Mouse (Mus musculus): Measurements from ENCODE around the gene 1810043G02Rik.
"Not testable (repeated sequence)": the region's sequence is repeated elsewhere in the genome, so short reads cannot be mapped to it uniquely, and the experiment has no call there.

1810043G02Rik gene

DNA sequence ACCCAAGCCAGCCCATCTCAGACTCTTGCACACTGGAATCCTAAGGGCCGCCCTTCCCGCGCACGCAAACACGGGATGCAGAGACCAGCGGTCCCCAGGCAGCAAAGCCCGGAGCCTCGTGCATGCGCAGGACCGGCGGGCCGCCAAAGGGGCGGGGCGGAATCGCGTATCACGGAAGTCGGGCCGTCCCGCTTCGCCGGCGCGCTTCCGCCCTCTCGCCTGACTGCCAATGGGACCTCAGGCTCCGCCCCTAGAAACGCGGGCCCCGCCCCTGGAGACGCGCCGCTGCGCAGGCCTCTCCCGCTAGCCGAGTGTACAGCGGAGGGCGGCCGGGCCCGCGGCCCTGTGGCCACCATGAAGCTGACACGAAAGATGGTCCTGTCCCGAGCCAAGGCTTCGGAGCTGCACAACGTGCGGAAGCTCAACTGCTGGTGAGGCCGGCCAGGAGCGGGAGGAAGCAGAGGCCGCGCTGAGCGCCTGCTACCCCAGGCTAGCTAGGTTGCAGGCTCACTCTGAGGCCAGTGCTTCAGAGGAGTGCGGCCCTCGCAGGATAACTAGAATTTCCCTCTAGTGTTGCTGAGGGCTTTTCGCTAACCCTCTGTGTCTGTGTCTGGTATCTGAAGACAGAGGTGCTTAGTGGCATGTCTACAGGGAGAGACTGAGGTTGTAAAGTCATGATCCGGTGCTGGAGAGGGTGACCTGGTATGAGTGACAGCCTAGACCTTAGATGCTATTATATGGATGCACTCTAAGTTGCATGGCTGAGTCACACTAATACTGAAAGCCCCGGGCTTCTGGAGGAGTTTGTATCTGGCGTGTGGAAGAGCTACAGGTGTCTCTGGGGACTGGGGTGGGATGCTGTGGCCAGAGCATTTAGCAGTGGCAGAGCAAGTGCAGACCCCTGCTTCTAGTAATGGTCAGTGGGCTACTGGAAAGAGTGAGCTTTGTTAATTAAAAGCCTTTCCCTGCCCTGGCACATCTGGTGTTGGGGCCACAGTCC, at the start of gene 1810043G02Rik:
TSS of gene 1810043G02Rik (plus strand) at position 174 of the 1,000 bp plus-strand sequence.
- DNase-seq = peak; percentile 99

DNA sequence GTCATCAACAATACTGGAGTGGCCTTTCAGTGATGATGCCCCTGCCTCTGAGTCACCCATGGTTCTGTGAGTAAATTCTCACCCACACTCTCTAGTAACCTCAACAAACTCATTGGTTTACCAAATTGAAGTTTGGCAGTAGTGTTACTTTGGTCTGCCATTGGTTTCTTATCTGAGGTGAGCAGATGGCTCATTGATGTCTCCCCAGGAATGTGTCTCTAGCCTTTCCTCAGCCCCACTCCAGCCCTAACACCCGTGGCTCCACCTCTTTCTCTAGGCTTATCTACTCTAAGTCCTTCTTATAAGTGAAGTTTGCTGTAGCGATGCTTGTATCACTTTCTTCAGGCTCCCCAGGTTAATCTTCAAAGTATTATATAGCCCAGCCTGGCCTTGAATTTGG, 38.6 kb upstream of the 1810043G02Rik start:
- no peak for DNase-seq

DNA sequence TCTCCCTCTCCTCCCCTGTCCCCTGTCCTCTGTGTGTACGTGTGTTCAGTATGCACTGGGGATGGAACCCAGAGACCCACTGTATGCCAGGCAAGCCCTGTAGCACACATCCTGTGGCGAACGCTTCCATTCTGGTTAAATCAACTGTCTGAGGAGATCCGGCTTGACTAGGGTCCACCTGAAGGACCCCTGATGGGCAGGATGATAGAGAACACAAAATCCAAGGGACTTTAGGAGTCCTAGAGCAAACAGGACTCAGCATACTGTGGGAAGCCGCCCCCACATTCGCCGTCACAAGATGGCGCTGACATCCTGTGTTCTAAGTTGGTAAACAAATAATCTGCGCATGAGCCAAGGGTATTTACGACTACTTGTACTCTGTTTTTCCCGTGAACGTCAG, 27.9 kb upstream of the 1810043G02Rik start:
- DNase-seq = not testable (repeated sequence)

DNA sequence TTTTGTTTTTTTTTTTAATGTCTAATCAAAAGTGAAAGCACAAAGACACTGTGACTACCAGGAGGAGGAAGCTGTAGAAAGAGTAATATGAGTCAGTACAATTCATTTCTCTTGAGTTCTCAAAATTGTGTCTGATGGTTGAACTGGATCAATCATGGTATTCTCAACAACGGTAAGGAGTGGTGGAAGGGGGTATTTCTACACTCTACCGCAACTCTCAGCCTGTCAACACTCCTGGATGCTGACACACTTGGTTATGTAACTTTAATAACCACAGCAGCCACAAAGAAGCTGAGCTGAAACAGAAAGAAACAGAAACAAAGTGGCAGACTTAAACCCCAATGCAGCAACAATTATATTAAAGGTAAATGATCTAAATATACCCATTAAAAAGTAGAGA, 15.6 kb upstream of the 1810043G02Rik start:
- no peak for DNase-seq

DNA sequence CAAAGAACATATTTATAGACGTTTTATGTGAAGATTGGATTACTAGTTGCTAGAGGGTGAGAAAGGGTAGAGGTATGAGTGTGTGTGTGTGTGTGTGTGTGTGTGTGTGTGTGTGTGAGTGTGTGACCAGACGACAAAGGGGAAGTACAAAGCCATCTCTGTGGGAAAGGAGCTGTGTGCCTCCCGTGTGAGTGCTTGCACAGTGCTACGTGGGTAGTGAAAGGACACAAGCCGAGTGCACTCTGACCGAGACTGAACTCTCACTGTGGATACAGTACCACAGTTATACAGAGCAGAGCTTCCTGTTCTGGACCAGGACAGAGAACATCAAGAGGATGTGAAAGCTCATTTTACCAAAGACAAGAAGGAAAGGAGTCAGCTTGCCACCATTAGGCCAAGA, 14.4 kb upstream of the 1810043G02Rik start:
- no peak for DNase-seq

DNA sequence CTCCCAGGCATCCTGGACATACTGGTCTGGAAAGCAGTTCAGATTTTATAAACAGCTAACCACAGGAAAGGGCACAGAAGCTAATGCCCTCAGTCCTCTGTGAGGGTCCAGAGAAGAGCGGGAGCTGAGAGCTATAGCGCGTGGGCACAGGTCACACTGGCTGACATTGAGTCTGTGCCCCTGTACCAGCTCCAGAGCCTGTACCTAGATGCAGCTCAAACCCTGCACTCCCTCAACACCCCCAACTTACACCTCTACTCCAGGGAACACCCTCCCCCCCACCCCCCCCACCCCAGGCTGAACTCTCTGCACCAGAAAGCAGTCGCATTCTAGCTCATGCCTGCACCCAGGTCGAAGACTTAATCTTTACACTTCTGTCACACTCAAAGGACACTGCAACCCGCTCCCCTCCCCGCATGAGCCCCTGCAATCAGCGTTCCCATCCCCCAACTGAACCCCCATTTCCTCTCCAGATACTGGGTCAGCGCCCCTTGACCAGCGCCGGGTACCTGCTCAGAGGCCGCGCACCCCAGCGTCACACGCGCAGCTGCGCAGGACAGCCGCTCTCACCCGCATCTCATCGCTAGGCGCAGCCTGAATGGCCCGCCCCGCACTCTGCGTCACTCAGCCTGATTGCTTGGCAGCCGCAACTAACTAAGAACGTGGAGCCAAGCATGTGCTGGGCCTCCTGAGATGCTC, 8.9 kb upstream of the 1810043G02Rik start:
- DNase-seq = peak; percentile 82

DNA sequence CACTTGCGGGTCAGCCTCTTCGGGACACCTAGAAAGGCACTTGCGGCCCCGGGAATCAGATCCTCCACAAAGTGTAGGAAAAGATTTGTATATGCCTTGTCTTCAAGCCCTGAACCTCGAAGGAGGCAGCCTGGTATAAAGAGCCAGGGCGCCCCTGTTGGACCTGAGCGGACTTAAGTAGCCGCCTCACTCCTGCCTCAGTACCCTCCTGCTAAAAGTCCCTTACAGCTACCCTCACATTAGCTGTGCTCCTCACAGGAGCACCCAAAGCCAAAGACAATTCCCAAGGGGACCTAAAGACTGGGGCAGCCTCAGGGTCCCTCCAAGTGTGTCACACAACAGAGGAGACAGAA, 8.4 kb upstream of the 1810043G02Rik start:
- no peak for DNase-seq

DNA sequence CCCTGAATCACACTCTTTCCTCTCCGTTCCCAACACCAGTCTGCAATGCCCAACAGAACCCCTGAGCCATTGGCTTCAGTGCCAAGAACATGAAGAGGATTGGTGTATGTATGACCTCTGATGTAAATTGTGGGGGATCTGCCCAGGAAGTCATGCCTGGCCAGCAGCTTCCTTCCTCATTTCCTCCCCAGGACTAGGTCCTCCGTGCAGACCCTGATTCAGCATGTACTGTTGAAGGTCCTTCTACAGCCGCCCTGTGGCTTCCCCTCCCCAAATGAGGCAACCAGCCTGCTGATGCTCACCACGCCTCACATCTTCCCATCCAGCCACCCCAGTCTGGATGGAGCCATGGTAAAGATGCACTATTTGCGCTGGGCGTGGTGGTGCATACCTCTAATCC, 7.8 kb upstream of the 1810043G02Rik start, which contains the start of gene Trpm2:
TSS of gene Trpm2 (minus strand) at position 83 of the 400 bp plus-strand sequence.
- DNase-seq = no peak

DNA sequence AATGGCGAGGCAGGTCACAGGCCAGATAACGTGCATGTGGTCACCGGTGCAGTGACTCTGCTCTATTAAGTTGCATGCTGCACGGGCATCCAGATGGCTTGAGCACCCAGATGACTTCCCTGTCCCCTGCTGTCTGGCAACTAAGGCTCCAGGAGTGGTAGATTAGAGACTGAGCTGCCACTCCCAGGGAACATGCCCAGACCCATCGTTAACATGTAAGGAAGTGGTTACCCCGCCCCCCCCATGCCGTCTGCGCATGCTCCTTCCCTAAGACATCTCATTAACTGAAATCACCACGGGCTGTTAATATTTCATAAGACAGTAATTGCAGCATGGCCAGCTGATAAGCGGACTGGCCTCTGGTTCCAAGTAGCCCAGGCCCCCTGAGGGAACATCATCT, 7.1 kb upstream of the 1810043G02Rik start:
- DNase-seq = no peak

DNA sequence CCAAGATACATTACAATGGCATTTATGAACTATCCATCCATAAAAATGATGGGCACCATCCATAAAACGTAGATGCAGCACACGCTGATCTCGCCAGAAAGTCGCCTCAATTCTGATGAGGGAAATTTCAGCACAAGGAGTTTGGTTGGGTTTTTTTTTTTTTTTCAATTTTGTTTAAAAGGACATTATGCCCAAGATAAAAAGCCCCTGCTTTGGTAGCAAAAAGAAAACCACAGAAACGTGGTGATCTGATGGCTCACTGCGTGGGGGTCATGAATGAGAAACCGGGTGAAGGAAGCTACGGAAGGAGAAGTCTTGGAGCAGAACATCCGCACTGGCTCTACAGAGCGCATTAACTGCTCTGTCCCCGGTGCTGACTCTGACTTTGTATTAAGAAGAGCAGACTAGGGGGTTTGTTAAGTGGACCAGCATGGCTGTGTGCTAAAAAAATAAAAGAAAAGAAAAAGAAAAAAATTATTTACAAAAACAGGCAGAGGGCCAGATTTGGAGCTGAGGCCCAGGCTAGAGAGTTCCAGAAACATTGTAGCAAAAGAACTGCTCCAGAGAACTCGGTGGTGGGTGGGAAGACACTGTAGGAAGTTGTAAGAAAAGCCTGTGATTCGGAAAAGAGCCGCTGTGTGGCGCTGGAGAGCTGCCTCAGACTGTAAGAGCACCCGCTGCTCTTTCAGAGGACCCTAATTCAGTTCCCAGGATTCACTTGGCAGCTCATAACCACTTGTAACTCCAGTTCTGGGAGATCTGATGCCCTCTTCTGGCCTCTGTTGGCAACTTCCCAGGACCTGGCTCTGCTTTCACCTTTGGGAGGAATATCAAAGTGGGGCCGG, 6.4 kb upstream of the 1810043G02Rik start:
- no peak for DNase-seq

DNA sequence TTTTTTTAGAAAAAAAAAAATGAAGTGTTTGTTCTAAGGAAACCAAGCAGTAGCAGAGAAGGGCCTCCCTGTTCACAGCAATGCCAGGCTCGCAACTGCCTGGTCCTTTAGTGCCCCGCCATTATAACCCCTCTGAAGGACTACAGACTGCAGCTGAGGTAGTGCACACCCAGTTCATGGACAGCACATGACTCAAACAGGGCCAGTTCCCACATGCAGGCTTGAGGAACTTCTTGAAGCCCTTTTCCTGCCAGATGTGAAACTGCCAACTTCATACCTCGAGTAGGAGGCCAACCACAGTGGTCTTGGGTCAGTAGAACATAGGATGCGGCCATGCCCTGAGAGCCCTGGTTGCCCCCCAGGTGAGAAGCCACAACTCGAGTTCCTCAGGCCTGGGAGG, 4.0 kb upstream of the 1810043G02Rik start:
- no peak for DNase-seq

DNA sequence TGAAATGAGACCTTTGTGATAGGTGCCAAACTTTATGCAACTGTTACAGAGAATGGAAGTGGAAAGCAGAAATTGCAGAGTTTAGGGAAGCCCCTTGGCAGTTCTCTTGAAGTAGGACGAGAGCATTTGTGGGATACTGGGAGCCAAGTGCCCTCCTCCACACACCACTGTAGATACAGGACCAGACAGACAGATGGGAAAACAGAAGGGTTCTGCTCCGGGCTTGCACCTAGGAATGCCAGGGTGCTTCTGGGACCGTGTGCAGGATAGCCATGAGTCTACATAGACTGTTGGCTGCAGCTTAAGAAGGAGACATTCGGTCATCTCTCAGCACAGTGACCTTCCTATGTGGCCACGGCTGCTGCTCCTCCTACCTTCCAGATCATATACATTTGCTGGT, 3.5 kb upstream of the 1810043G02Rik start:
- DNase-seq = peak; percentile 18

DNA sequence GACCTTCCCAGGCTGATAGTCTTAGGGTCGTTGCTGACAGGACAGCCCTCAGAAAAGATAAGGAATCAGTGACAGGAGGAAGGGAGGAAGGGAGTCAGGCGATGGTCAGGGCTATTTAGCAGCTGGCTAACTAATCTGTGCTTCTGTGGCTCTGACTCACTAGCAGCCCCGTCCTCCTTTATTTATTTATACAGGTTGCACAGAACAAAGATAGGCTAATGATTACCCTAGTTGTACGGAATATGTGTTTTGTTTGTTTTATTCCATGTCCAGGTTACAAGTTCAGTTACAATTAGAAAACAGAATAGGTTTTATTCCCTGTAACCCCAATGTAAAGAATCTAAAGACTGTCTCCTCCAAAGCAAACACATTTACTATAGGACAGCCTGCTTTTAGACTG, 2.7 kb upstream of the 1810043G02Rik start:
- no peak for DNase-seq

DNA sequence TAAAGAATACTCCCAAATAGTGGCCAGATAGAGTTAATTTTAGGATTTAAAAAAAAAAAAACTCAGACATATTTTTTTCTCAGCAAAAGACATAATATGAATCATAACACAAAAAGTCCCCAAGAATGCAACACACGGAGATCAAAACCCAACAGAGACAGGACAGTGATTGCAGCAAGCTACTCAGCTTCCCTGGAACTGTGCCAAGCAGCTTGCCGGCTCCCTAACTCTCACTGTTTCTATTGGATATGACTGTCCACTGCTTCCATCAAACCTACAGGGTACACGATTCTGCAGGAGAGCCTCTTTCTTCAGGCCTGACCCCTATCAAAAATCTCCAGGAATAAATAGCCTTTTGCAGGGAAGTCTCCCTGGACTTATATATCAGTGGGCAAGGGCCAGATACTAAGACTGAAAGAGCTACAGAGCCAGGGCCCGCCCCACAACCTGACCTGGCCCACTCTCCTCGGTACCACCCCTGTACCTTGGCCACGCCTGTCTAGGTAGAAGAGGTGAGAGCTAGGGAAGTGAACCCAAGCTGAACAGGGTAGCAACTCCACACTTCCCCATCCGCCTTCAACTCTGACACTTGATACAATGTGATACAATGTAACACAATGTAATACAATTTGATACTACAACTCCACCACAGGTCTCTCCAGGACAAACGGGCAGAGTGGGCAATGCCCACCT, 1.7 kb upstream of the 1810043G02Rik start:
- peak; percentile 37 for DNase-seq

DNA sequence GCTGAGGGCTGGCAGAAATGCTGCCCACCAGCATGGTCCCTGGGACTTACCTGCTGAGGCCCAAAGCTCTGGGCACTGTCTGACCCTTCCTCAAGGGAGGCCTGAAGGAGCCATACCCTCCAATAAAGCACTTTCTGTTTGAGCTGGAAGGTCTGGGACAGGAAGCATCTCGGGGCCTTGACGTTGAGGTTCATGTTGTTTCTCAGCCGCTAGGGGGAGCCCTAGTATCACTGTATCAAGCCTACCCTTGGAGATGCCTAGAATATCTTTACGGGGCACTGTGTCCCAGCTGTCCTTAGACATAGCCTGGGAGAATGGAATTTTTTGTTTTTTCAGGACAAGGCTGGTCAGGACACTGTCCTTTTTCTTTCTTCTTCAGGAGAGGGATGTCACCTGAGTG, 6.3 kb downstream of the 1810043G02Rik start:
- DNase-seq = peak; percentile 57

DNA sequence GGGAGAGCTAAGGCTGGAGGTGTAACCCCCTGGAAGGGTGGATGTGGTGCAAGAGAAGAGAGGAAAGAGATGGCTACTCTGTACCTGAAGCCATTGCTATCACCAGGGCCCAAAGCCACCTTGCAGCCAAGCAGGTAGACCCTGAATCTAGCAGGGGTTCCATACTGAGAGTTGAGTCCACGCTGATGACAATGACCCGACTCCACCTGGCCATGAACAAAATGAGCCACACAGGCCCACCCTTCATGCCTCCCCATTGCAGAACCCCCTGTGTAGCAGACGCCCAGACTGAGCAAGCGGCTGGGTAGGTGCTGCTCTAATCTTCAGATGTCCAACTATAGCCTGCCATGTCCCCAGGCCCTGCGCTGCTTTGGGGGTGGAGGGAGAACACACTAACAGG, 7.5 kb downstream of the 1810043G02Rik start:
- no peak for DNase-seq

DNA sequence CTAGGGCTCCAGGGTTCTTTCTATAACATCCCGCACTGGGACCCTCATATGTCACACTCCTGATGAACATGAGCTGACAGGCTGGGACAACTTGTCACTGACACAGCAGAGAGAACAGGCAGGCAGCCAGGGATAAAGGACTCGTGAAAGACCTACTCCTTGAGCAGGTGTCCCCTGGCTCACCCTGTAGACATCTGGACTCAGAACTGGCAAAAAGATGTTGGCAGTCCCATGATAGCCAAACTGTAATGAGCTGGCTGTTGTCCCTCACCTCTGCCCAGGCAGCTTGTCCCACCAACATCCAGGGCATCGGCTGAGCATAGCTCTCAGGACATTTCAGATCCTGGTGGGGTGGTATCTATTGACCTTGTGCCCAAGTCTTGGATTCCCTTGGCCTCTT, 17.3 kb downstream of the 1810043G02Rik start:
- no peak for DNase-seq

DNA sequence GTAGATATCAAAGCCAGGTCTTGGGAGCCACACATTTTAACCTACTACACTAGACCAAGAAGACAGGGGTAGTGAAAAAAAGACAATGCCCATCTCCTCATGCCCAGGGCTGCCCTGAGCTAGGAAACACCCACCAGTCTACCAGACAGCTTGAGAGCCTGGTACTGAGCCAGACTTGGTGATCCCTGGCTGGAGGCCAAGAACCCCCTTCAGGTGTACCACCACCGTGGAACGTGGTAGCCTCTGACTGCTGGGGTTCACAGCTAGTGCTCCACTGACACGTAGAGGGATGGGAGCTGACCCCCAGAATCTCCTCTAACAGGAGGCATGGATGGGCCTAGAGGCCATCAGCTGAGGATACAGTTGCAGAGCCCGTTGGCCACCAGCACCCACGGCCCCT, 21.9 kb downstream of the 1810043G02Rik start:
- DNase-seq = no peak

DNA sequence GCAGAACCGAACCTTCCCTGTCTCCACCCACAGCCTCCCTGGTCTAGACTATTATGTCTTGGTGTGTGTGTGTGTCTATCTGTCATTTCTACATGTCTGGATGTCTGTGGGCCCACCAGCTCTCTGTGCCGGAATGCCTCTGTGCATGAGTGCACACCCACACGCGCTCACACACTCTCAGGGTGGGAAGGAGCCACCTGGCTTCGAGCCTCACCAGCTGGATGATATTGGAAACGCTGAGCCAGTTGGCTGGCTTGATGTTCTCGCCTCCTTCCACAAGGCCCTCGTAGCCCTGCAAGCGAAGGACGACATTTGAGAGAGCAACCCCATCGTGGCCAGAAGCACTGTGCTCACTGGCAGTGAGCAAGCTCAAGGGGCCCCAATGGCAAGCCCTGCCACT, 23.5 kb downstream of the 1810043G02Rik start:
- DNase-seq = no peak

DNA sequence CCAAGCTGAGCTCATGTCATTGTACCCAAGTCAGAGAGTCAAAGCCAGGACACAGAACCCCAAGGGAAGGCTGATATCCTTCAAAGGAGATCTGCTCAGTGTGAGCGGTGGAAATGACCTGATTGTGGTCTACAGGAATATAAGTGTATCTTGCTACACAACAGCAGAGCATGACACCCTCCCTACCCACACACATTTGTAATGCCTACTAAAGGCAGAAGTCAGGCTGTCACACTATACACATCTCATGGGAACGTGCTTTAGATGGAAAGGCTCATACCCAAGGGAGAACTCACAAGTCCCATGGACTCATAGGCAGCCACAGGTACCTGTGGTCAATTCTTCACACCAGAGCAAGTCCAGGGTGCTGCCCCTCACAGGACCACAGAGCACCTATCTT, 24.0 kb downstream of the 1810043G02Rik start:
- no peak for DNase-seq

DNA sequence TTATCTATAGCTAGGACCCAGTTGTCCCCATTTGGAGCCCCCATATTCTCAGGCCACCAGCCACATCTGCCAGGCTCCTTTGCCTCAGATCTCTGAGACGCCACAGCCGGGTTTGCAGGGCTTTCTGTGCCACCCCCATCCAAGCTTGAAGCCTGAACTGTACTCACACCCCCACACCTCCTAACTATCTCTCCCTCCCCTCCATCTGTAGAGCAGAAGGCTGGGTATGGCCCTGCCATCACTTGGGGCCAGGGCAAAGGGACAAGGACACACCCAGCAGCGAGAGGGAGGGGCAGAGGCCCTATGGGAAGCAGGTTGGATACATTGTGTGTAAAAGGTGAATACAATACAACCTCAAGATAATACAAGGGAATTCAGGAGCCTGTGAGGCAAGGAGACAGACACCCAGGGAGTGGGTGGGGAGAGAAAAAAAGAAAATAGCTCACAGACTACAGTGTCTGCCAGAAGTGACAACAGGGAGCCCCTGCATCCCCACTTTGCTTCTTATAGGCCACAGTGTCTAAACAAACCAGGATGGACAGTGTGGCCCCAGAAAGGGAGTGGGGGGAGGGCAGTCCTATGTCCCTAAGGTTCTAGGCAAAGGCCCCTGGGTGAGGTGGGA, 26.3 kb downstream of the 1810043G02Rik start:
- no peak for DNase-seq

All from cerebellum, adult 11-12 months (tissue).